Mouse (Mus musculus): ENCODE data around the gene Pwwp2b.
A peak's percentile ranks its signal among the peaks of the same experiment; 100 is the strongest.

The Pwwp2b gene

DNA sequence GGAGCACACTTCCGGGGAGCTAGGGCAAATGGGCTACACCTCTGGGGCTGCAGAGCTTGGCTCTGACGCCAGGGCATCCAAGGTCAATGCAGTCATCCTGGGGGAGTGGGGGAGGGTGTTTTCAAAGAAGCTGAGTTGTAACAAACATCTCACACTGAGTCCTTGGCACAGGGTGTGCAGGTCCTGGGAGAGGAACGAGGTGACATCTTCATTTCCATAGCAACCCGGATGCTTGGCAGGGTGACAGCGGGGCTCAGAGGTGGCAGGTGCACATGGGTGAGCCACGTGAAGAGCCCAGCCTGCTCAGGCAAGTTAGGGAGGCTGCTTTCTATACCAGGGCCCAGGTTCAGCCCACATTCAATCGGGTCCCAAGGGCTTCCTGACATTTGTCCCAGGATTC lies 52.1 kb downstream of the Pwwp2b start:
- DNase-seq (ENCODE audit: low spot score), result no peak

DNA sequence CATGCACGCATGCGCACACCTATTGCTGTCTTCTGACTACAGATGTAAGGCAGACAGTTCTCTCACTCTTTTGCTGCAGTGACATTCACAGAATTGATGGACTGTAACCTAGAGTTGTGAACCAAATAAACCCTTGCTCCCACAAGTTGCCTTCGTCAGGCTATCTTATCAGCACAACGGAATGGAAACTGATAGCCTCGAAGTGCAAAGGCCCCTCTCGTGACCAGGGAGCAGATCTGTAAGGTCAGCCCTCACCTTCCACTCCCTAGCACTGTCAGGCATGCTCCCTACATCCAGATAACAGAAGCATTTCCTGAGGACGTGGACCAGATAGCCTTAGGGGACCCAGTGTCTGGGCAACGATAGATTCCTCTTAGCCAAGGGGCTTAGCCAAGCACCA lies 53.2 kb downstream of the Pwwp2b start:
- no peak for DNase-seq (ENCODE audit: low spot score)

DNA sequence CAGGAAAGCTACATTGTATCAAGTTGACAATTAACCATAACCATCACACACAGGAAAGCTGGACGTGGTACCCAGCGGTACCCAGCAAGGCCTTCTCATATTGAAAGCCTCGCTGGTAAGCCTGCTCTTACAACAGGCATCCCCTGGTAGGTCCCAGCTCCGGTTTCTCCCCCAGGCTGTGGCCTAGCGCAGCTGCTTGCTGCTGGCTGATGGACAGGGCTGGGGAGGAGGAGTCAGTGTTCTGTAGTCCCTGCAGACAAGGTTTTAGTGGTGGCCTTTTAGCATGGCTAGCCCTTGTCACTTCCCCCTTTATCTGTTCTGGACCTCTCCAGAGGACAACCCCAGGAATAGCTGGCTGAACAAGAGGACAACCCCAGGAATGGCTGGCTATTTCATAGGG lies 54.0 kb downstream of the Pwwp2b start:
- no peak for DNase-seq (ENCODE audit: low spot score)

DNA sequence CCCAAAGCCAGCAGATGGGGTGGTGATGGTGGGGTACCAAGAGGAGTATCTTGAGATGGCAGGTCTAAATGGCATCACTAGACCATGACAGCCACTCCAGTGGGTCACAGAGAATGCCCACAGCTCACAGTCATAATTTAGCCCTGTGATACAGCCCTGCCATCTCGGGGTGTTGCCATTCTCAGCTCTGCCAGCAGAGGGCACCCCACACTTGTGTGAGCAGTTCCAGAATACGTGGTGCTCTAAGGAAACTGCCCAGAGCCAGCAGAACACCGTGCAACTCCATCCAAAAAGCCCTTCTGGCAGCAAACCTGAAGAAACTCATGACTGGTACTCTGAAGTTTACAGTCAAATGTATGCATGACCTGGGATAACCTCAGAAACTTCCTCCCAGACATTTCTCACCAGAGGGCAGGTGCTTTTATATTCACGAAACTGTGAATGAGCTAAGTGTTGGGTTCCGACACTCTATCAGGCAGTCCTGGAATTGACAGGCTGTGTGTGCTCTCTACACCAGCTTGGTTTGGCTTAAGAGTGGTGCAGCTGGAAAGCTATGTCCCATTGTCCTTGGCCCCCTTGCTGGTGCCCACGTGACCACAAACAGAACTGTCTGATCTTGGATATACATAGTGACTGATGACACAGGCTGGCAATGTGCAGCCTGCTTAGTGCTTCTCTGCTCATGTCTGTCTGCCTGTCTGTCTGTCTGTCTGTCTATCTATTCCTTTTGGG lies 55.2 kb downstream of the Pwwp2b start:
- DNase-seq (ENCODE audit: low spot score), result peak; percentile 55

DNA sequence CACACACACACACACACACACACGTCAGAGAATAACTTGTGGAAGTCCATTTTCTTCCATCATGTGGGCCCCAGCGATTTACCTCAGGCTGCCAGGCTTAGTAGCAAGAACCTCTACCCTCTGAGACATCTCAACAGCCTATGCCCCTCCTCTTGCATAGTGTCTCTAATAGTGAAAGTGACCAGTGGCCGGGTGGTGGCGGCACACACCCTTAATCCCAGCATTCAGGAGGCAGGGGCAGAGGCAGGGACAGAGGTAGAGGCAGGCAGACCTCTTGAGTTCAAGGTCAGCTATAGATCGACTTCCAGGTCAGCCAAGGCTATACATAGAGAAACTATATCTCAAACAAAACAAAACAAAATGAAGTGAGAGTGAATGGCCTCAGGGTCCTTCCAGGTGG lies 56.0 kb downstream of the Pwwp2b start:
- DNase-seq (ENCODE audit: low spot score), result no peak

DNA sequence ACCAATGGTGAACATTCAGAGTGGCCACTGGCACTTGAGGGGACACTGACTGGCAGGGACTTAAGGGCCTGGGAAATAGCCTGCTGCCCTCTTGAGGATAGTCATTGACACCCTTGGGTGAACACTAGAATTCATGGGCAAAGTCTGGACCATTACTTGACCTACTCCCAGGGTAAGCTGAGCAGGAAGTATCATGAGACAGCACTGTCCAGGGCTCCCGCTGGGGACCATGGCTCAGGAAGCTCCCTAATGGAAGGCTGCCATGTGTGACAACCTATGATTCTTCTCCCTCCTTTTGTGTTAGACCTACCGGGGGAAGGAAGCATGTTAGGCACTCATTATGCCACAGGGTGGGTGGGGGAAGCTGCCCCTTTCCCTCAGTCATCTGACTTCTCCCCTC lies 58.8 kb downstream of the Pwwp2b start:
- DNase-seq (ENCODE audit: low spot score), result no peak

DNA sequence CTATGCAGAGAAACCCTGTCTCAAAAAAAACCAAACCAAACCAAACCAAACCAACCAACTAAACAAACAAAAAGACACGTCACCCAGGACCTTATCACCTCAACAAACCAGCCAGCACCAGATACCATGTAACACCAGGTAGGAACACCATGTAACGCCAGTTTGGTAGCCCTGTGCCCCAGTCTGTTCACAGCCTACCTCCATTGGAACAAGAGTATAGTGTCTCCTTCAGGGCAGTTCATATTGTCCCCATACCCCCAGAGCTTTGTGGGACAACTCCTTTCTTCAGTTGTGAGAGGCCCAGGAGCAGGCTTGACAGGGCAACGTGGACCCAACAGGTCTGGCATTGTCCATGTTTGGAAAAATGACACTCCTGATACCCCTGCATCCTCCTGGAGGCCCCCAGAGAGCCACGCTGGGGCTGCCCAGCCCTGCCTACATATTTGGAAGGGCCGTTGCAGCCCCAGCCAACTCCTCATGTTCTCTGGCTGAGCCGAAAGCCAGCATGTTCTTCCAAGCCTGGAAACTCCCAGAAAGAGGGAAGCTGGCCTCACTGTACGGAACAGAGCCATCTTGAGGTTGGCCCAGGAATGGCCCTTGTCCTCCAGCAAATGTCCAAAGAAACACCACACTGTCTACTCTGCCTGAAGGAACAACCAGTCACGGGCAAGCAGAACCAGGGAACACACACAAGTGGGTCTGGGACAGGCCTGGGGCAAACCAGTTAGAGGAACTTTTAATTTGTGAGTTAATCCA lies 60.0 kb downstream of the Pwwp2b start:
- DNase-seq (ENCODE audit: low spot score), result no peak

DNA sequence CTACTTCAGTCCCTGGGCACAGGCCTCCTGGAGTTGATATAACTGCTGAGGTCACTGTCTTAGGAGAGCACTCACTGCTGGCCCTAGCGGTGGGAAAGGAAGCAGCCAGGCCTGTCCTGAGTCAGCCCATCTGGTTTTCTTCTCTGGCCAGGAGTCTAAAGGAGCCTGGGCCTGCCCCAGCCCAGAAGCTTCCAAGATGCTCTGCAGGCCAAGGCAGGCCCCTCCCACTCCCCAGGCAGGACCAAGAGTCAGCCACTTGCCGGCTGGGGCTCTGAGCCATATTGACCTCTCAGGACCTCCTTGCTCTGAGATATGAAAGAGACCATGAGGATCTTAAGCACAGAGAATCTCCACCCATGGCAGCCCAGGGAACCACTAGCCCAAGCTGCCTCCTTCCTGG lies 60.8 kb downstream of the Pwwp2b start:
- no peak for DNase-seq (ENCODE audit: low spot score)

DNA sequence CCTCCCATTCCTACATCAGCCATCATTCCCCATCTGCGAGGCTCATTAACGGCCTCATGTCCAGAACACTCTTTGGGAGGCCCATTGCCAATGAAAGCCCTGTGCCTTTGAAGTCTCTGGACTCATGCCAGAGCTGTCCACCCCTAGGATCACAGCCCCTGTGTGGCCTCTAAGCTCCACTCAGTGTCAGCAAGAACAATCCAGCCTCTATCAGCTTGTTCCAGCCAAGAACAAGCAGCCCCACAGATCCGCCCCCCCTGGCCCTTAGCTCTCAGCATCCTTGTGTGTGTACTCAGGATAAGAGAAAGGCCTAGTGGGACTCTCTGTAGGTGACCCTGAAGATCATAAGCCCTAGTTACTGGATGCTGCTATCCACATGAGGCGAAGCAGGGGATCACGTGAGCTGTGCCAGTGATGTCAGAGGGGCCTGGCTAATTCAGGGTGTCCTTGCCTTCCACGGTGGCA lies 62.2 kb downstream of the Pwwp2b start:
- no peak for DNase-seq (ENCODE audit: low spot score)

DNA sequence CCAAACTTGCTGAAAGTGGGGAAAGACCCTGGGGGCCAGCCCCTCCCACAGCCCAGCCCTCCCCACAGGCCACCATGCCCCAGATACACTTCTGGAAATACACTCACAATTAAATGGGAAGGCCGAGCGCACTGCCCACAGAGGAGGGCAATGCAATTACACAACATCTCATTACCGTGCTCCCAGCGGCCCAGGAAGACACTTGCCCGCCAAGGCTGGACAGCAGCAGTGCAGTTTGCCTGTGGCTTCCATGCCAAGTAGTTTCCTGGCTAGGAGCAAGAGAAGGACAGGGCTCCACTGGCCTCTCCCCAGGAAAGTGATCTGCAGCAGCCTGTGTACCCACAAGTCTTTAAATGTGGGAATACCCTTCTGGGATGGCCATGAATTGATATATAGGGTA lies 64.4 kb downstream of the Pwwp2b start:
- no peak for DNase-seq (ENCODE audit: low spot score)

DNA sequence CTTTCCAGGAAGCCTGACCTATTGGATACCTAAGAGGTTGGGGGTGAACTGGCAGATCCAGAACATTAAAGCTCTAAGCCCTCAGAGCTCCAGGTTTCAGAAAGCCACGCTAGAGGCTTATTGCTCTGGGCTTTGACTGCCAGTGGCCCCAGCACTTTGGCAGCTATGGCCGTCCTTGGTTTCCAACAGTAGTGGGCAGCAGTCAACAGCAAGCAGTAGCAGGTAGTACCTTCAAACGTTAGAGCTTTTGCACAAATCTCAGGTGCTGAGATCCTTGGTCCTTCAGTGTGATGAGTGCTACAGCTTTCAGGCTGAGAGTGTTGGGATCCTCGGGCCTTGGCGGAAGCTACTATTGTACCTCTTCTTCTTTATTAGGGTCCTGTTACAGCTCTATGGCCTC lies 65.1 kb downstream of the Pwwp2b start:
- no peak for DNase-seq (ENCODE audit: low spot score)

DNA sequence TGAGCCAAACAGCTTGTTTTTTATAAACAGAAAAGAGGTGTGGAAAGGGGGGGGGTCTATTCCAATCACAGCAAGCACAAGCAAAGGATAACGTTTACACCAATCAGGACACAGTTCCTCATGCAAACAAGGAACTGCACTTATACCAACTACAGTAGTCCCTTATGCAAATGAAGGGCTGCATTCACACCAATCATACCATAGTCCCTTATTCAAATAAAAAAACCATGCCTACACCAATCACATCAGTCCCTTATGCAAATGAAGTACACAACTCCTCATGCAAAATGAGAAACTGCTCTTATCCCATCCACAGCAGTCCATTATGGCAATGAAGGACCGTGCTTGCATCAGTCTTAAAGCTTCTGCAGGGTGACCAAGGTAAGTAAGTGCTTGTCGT lies 66.4 kb downstream of the Pwwp2b start:
- no peak for DNase-seq (ENCODE audit: low spot score)

DNA sequence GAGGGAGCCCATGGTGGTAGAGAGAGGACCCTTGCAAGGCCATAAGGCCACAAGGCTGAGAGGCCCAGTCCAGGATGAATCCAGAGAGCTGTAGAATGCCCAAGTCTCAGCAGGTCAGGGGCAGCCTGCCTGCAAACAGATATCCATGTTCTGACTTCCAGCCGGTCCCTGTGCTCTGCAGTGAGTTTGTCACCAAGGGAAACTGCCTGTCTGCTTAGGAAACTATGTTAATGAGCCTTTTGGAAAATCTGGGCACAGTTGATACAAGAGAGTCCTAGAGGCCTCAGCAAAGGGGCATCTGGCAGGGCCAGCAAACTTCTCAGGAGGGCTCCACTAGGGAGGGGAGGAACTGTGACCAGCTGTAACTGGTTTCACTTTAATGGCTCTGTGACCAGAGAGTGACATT lies 70.7 kb downstream of the Pwwp2b start:
- DNase-seq (ENCODE audit: low spot score), result no peak

All from c-Kit-positive CD71-positive TER-119-positive erythroid progenitor cells, embryonic 14.5 days (primary cell).